Mouse (Mus musculus) right cerebral cortex, adult 2 months (tissue): ENCODE results near the gene Plcd4.
"Not testable (repeated sequence)": the region's sequence is repeated elsewhere in the genome, so short reads cannot be mapped to it uniquely, and the experiment has no call there.

ENCODE experiments used
- DNase-seq, 2 experiments: peaks; one replicate each; pipeline ENCODE4 v3.0.0; 2021 to 2022; ENCODE audit warnings: low spot score in 2 of 2

Gene Plcd4

DNA sequence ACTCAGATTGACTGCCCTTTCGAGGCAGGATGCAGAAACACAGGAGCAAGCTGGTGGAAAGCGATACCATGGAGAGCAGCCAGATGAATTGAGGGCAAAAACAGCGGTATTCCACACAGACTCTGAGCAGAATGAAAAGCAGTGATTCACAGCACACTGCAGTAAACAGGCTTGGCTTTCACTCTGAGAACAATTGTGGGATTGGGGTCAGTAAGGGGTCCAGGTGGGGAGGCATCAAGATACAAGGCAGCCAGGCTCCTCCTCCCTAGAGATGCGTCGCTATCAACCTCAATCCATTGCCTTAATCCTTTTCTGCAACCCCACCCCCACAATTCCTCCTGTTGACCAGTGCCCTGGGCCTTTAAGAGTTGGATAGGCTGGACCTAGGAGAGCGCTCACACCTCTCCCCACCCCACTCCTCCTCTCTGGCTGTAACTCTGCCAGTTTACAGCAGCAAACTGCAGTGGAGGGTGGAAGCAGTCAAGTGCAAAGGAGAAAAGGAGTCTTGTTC lies at the start of gene Plcd4:
Plcd4 (plus strand) TSS at position 438 of the 511 bp plus-strand sequence.
- DNase-seq, result peak; percentile 15 to 43

DNA sequence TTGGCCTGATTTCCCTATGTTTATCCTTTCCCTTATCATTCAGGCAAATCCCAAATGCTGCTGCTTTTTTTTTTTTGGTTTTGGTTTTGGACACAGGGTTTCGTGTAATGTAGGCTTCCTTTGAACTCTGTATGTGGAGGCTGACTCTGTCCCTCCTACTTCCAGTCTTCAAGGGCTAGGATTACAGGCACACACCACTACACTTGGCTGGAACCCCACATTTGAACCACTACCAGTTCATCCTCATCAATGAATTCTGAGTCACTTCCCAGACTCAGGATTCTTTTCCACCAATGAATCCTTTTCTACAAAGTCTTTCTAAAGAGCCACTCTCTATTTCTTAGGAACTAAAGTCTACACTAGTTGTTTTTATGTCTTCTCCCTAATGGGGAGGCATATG lies 41.6 kb upstream of the Plcd4 start:
- DNase-seq, result no peak

DNA sequence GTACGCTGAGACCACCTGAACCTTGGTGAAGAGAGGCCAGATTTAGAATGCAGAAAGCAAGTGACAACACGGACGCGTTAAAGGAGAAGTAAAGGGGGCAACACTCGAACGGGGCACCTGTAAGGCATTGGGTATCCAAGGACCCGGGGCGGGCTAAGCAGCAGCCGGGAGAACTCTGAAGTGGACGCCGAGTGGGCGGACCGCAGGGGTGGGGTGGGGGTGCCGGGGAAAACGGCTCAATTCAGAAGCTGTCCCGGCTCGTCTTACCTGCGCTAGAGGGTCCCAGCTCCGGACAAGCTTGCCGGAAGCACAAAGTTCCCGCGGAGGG lies 37.3 kb upstream of the Plcd4 start:
- no peak for DNase-seq

DNA sequence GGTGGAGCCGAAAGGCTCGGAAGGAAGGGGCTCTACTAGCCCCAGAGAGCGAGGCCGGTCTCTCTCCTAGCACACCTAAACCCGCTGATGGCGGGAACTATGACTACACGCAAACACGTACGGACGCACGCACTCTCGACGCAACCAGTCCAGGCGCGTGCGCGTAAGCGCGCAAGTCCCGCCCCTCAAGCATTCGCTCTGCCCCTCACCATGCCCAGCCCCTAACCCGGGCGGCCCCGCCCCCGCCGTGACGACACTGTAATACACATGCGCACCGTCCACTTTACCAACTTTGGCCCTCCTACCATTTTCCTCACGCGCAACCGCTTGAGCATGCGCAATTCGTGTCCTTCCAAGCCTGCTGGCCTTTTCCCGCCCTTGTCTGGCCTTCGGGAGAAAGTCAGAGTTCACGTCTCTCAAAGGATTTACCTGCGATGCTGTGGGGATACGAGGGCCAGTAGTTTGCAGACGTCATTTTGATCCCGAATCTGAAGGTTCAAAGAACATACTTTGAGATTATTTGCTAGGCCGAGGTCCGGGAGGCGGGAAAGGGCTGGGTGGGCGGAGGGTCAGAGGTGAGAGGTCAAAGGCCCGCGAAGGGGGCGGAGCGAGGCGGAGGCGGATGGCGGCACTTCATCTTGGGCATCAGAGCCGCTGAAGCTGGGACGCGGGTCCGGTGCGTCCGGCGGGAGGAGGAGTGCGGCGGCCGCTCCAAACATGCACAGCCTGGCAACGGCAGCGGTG lies 36.8 kb upstream of the Plcd4 start, which contains the start of gene Cnot9:
Cnot9 (plus strand) TSS at position 338 of the 744 bp plus-strand sequence.
- DNase-seq, result peak; percentile 100

DNA sequence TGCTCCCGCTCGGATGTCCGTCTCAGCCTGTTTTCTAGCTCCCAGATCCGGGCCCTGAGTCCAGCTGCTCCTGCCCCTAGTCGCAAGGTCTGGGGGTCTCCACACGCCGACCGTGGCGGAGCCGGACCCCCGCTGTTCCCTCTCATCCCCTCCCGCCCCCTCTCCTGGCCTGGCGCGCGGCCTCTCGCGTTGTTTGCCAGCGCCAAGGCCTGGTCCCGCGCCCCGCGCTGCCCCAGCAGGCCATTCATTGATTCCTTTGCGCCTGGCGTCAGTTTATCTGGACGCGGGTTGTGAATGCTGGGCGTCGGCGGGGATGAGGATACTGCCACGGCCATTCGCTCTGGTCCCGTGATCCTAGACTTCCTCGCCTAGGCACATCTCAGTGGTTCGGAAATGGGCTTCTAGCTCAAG lies 36.2 kb upstream of the Plcd4 start:
- DNase-seq, result peak in 1 of 2 experiments; percentile 47

DNA sequence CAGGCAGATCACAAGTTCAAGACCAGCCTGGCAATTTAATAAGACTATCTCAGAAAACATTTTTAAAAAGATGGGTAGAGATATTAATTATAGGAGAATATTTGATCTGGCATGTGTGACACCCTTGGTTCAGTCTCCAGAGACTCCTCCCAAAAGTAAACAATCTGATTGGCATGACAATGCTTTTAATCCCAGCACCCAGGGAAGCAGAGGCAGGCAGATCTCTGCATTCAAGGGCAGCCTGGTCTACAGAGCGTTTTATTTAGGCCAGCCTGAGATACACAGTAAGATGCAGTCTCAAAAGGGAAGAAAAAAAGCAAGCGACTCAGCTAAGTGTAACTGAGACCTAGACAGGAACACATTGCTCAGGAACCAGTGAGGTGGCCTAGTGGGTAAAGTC lies 34.9 kb upstream of the Plcd4 start:
- DNase-seq, result no peak

DNA sequence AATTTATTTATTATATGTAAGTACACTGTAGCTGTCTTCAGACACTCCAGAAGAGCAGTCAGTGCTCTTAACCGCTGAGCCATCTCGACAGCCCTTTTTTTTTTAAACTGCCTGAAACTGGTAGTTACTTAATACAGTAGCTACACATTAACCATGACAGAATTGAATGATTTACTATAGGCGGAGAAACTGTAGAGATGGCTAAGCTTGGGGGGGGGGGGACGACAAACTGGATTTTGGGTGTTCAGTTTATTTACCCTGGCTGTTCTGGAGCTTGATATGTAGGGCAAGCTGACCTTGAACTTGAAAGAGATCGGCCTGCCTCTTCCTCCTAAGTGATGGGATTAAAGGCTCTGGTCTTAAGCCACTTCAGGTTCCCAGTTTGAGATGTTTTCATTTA lies 31.4 kb upstream of the Plcd4 start:
- no peak for DNase-seq

DNA sequence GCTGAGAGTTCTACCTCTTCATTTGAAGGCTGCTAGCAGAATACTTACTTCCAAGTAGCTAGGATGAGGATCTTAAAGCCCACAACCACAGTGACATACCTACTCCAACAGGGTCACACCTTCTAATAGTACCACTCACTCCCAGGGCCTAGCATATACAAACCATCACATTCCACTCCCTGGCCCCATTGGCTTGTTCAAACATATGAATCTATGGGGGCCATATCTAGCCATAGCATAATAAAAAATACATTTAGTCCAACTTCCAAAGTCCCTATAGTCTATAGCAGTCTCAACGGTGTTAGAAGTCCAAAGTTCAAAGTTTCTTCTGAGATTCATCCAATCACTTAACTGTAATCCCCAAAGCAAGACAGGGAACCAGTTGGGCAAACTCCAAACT lies 29.7 kb upstream of the Plcd4 start:
- not testable (repeated sequence) for DNase-seq

DNA sequence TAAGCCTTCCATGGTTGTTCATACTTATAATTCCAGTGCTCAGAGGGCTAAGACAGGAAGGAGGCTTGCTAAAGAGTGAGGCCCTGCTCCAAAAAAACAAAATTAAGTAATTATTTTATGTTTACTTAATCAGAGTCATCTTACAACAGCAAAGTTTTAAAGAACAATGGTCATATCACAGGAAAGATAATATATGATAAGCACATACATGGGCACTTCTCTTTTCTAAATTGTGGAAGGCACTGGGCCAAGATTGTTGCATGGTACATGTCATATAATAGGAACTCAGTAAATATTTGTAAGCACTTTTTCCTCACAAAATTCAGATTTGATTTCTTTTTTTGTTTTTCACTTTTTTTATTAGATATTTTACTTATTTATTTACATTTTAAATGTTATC lies 22.8 kb upstream of the Plcd4 start:
- no peak for DNase-seq

DNA sequence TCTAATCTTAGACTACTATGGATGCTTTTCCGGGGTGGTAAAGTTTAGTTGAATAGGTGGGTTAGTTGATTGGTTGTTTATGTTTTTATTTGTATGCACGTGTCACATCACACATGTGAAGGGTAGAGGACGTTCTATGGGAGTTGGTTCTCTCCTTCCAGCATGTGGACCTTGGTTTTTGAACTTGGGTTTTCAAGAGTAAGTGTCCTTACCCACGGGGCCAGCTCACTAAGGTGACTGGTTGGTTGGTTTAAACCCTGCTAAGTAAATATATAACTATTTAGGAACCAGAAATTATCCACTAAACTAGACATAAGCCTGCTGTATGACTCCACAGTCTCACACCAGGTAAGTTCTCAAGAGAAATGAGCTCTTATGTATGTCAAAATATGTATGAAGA lies 17.9 kb upstream of the Plcd4 start:
- no peak for DNase-seq

DNA sequence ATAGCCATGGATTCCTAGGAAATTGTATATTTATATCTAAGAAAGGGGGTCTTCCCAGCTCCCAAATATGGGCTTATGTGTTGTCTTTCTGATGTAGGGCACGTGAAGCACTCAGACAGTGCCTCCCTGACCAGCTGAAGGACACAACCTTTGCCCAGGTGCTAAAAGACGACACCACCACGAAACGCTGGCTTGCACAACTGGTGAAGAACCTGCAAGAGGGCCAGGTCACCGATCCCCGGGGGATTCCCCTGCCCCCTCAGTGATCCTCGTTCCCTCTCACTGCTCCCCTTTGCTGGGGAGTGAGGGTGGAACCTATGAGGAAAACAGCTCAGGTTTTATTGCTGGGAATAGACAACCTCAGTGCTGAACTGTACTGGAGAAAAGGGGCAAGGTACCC lies 14.1 kb upstream of the Plcd4 start:
- no peak for DNase-seq

DNA sequence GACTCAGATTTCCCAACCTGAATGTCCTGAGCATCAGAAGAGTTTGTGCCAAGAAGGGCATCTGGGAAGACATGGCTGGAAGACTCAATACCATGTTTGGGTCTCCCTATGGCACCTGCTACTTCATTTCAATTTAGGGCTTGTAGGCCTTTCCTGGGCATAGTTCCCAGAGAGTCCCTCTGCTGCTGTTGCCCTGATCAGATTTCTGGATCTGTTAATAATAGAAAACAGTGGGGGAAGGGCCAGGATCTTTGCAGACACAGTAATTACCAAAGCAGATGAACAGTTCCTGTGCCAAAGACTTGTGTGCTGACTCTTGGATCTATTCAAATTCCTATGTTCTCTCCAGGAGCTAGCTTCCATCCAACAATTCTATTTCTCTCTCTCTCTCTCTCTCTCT lies 4.0 kb upstream of the Plcd4 start:
- DNase-seq, result no peak

DNA sequence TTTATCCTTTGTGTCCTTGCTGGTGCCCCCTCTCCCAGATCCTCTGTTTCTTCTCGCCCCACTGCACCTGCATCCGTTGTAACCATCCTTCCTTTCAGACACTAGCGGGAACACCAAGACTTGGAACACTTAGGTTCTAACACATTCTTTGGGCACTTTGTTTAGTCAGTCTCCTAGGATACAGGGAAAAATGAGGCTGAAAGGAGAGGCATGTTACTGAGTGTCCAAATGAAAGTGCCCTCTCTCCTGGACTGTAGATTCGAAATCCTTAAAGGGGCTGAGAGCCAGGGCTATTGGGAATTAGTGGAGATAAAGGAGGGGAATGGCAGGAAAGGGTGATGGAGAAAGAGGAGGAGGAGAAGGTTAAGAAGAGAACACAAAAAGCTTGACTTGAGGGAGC lies 1.5 kb downstream of the Plcd4 start, which contains the start of gene Usp37:
Usp37 (minus strand) TSS at position 101 of the 400 bp plus-strand sequence.
- no peak for DNase-seq

DNA sequence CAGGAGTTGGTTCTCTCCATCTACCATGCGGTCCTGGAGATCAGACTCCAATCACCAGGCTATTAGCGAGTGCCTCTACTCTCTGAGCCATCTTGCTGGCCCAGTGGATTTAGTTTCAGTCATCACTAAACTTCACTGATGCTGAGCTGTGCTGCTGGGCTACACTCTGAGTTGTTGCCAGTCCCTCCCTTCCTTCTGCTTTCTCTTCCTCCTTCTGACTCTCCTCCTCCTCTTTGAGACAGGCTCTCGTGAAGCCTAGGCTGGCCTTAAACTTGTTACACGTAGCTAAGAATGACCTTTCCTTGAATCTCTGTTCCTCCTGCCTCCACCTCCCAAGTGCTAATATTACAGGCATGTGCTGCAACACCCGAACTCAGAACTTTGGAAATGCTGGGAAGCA lies 16.4 kb downstream of the Plcd4 start:
- no peak for DNase-seq

DNA sequence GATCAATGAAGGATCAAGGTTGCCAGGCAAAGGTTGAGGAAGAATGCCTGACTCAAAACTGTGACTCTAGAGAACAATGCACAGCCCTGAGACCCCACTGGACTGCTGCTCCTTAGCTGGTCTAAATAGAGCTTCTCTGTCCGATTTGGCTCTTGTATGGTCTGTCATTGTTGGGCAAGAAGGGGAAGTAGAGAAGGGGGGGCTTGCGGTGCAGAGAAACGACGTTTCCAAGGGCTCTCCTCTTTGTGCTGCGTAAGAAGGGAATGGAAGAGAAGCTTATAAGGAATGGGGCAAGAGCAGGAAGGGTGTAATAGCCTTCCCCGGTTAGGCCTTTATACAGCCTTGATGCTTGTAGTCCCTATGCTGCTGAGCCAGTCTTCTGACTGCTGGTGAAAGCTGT lies 23.1 kb downstream of the Plcd4 start:
- DNase-seq, result no peak

DNA sequence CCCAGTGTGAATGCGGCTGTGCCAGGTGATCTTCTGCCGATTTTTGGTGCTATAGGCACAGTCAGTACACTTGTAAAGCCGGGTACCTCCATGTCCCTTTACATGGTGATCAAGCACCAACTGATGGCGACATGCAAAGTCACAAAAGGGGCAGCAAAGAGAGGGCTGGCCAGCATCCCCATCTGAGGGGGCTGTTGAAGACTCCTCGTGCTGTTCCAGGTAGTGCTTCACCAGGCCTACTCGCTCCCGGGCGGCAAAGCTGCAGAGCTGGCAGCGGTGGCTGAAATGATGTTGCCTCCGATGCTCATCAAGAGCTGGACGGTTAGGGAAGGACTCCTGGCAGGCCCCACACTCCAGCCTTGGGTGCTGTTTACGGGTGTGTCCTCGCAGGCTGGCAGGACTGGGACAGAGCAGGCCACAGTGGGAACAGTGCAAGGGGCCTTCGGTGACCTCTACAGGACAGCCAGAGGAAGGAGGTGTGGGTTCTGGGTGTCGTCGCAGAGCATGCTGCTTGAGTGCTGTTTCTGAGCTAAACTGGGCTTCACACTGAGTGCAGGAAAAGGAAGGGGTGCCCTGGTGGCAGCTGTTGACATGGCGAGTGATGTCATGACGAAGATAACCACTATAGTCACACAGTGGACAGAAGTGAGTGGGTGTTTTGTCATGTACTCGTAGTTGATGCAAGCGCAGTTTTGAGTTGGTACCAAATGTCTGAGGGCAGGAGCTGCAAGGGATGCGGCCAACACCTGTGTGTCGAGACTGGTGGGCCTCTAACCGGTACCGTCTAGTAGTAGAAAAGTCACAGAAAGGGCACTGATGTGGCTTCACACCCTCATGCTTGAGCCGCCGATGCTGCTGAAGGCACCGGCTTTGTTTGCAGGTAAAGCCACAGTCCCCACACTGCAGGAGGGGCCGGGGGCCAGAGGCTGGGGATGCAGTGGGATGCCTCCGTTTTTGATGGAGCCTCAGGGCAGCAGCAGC lies 27.3 kb downstream of the Plcd4 start:
- no peak for DNase-seq

DNA sequence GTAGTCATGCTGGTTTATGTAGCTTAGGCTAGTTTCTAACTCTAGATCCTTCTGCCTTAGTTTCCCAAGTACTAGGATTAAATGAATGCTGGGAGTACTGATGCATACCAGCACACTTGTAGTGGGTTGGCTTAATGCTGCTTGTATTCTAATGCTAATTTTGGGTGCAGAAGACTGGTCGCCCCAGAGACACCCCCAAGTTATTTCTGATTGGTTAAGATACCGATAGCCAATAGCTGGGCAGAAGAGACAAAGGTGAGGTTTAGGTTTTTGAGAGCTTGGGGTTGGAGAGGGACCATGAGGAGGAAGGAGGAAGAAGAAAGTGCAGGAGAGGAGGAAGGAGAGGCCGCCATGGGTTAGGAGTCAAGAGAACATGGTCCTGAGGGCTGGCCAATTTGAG lies 39.9 kb downstream of the Plcd4 start:
- DNase-seq, result no peak

DNA sequence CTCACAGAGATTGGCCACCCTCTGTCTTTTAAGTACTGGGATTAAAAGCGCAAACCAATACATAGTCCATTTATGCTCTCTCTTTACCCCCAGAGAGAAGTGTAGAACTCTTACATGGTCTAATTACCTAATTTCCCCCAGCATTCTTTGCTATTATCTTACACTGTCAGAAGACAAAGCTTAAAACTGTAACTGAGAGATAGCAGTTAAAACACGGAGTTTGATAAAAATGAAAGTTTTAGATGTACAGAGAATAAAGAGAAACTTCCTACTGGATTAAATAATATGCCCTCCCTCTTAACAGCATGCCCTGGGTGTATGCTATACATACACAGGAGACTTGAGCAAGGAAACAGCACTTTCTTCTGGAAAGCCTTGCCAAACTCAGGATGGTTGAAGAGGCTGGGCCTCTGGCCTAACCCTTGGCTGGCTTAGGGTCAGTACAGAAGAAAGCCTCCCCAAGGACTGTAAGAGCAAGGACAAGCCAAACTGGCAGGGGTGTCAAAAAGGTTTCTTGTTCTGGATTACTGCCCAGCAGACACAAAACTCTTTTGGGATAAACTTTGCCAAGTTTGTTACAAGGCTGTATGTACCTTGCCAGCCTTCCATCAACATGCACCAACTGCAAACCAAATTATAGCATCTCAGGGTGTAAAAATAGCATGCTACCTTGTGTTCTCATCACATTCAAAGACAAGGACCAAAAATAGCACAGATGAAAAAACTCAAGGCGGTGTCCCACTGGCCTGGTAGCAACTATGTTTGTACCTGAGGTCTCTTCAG lies 42.1 kb downstream of the Plcd4 start:
- no peak for DNase-seq

DNA sequence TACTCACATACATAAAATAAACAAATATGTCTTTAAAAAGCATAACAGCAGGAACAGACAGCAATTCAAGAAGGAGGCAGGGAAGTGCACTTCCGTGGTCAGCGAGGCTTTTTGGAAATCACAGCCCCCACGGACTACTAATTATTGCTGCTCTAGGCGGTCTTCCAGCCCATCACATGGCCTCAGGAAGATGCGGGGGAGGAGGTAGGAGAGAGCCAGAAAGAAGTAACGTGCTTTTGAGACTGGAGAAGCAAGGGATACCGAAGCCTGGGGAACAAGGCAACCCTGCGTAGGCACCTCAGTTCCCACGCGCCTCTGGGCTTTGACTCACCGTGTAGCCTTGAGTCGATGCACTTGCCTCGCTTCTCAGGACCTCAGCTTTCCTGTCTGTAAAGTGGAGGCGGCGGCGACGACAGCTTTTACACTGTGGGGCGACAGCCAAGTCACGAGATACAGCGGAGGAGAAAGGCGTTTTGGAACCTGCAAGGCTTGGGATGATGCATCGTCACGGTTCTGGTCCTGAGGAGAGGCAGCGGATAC lies 44.6 kb downstream of the Plcd4 start:
- DNase-seq, result peak; percentile 85 to 87

DNA sequence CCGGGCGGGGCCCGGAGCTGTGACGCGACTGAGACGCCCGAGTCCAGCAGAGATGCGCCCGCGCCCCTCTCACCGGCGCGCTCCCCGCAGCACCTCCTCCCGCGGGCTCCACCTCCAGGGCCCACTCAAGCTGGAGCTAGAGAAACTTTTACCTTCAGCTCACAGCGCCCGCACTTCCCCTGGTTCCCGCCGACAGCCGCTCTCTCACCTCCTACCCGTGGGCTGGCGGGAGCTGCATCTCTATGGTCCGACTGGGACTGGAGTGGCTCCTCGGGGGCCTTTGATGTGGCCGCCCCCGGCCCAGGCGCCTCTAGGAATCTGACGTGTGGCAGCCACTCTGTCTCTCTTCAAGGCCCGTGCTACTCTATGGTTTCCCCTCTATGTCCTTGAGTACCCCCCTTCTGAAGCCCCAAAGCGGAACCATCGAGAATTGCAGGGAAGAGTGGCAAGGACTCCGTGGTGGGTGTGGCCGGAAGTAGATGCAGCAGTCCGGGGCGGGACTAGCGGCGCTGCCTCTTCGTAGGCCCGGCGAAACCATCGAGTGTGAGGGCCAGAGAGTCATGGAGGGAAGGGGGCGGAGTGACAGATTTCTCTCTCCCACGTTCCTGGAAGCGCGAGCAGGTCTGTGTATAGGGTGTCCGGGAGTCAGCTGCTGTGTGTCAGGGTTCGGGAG lies 45.2 kb downstream of the Plcd4 start, which contains the start of the genes Zfp142 and Bcs1l:
Zfp142 (minus strand) TSS at position 474 of the 673 bp plus-strand sequence.
Bcs1l (plus strand) TSS at position 517 of the 673 bp plus-strand sequence.
- DNase-seq, result peak; percentile 98 to 99

DNA sequence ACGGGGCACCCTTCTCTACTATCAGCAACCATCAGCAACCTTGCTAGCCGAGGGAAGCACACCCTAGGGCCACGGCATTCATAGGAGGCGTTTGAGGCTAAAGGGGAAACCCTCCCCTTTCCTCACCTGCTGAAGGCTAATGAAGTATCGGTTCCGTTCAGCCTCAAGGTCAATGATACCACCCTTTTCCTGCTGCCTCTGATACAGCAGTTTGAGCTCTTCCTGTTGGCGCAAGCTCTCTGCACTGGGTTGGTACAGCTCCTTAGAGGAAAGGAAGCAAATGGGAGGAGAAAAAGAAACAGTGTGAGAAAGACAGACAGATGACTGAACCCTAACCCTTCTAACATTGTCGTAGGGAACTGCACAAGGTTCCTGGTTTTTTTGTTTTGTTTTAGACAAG lies 51.7 kb downstream of the Plcd4 start:
- DNase-seq, result no peak
